Mouse (Mus musculus) heart, embryonic 14.5 days (tissue): Measurements from ENCODE around the gene Cacna1e. TPM values are rescaled to one million over a fixed set of nuclear protein-coding genes. Genes with fewer than 3 reads are reported as not detected.
A peak's percentile ranks its signal among the peaks of the same experiment; 100 is the strongest.

Experiments used
- ATAC-seq: fragments of 200-750 bp; cut with Nextera tagmentation; 2 replicates; pipeline ENCODE4 v1.8.0; 2017; ENCODE audit warnings: low read depth, moderate TSS enrichment; ENCODE audit not compliant: insufficient number of reproducible peaks, insufficient read depth, low FRiP score
- H3K27ac ChIP-seq, 2 experiments: fragments of 200-500 bp in 1 of 2; fragments of 300-500 bp in 1 of 2; sonication (generic) in 1 of 2; replicated peaks in 1 of 2; 2 replicates each; pipeline ENCODE4 v1.5.1; 2012 to 2014; ENCODE audit warnings: low read depth in 2 of 2, low read length in 2 of 2, control low read depth in 1 of 2, mild to moderate bottlenecking in 1 of 2, mixed read lengths in 1 of 2; ENCODE audit not compliant: control insufficient read depth in 1 of 2, insufficient read depth in 1 of 2
- H3K27me3 ChIP-seq: fragments of 300-500 bp; sonication (generic); 2 replicates; pipeline ENCODE4 v1.6.1; 2014; ENCODE audit warnings: mild to moderate bottlenecking, low read length, control low read depth; ENCODE audit not compliant: control insufficient read depth, insufficient read depth
- H3K36me3 ChIP-seq: fragments of 300-500 bp; sonication (generic); 2 replicates; pipeline ENCODE4 v1.6.1; 2014; ENCODE audit warnings: mild to moderate bottlenecking, control low read depth, low read length, mixed read lengths; ENCODE audit not compliant: control insufficient read depth, insufficient read depth
- H3K4me1 ChIP-seq, 2 experiments: fragments of 200-500 bp in 1 of 2; fragments of 300-500 bp in 1 of 2; sonication (generic) in 1 of 2; 2 replicates each; pipeline ENCODE4 v1.6.1; 2012 to 2014; ENCODE audit warnings: low read length in 2 of 2, control low read depth in 1 of 2, mixed read lengths in 1 of 2; ENCODE audit not compliant: control insufficient read depth in 2 of 2, insufficient read depth in 2 of 2
- H3K4me2 ChIP-seq: fragments of 300-500 bp; sonication (generic); 2 replicates; pipeline ENCODE4 v1.6.1; 2014; ENCODE audit warnings: mild to moderate bottlenecking, low read length
- H3K4me3 ChIP-seq, 2 experiments: fragments of 200-500 bp in 1 of 2; fragments of 300-500 bp in 1 of 2; sonication (generic) in 1 of 2; 2 replicates each; pipeline ENCODE4 v1.5.1; 2012 to 2014; ENCODE audit warnings: low read length in 2 of 2, mild to moderate bottlenecking in 2 of 2, control low read depth in 1 of 2, low read depth in 1 of 2, moderate library complexity in 1 of 2; ENCODE audit not compliant: control insufficient read depth in 1 of 2, insufficient read depth in 1 of 2
- H3K9ac ChIP-seq: fragments of 300-500 bp; sonication (generic); 2 replicates; pipeline ENCODE4 v1.6.1; 2014; ENCODE audit warnings: mild to moderate bottlenecking, low read length
- H3K9me3 ChIP-seq: fragments of 300-500 bp; sonication (generic); 2 replicates; pipeline ENCODE4 v1.6.1; 2016; ENCODE audit warnings: low read length, control low read depth; ENCODE audit not compliant: control insufficient read depth
- WGBS: fragments of 180-500 bp; shearing (Covaris S2); extraction: QIAGEN DNeasy Blood & Tissue Kit; methylation state at CpG from one replicate; pipeline ENCODE4 v1.1.7; 2014; 5-methylcytosine and 5-hydroxymethylcytosine counted together
- polyA plus RNA-seq: library from polyadenylated mRNA; unstranded; fragments of >200 nt; fragmentation: Nextera tagmentation; extraction: Ambion mirVana; gene quantifications from 2 replicates; pipeline ENCODE4 v1.2.1, GENCODE M21; 2014

The Cacna1e gene
- polyA plus RNA-seq, 1 experiment from 2014 or later = 0.22 TPM

- 67% methylated on average over 2 of the region's 2 CpGs for WGBS
- ATAC-seq = no peak
- H3K27me3 ChIP-seq = no peaks in the 10 kb centered on the region
These were observed 304.4 kb downstream of the Cacna1e start for GRCm38 (mm10) chr1:154579929-154580328.

GRCm38 (mm10) chr1:154578748-154579147 lies 305.6 kb downstream of the Cacna1e start:
- WGBS = 83% methylated on average over 4 of the region's 4 CpGs
- Histone ChIP-seq H3K4me3 (no peak overlapping the region), H3K36me3 (no peaks in the 10 kb centered on the region), H3K9me3 (no peaks in the 10 kb centered on the region), H3K4me1 (no peaks in the 10 kb centered on the region), H3K4me2 (no peak overlapping the region), H3K27ac (no peak overlapping the region), H3K9ac (no peak overlapping the region), H3K27me3 (no peaks in the 10 kb centered on the region)
- no peak for ATAC-seq

More at GRCm38 (mm10) chr1:154579929-154580328, 304.4 kb downstream of the Cacna1e start:
- Histone ChIP-seq H3K4me1 (no peaks in the 10 kb centered on the region), H3K36me3 (no peaks in the 10 kb centered on the region), H3K9ac (no peak overlapping the region), H3K27ac (no peak overlapping the region), H3K4me2 (no peak overlapping the region), H3K4me3 (no peak overlapping the region), H3K9me3 (no peaks in the 10 kb centered on the region)

- Histone ChIP-seq H3K4me2 (no peak overlapping the region), H3K27ac (no peak overlapping the region), H3K36me3 (no peaks in the 10 kb centered on the region), H3K4me1 (no peaks in the 10 kb centered on the region), H3K9me3 (no peaks in the 10 kb centered on the region), H3K9ac (no peak overlapping the region), H3K4me3 (no peak overlapping the region), H3K27me3 (no peaks in the 10 kb centered on the region)
- ATAC-seq = no peak
- WGBS = 59% methylated on average over 2 of the region's 2 CpGs
These were observed 307.9 kb downstream of the Cacna1e start for GRCm38 (mm10) chr1:154576418-154576817.

GRCm38 (mm10) chr1:154566026-154566425 lies 318.3 kb downstream of the Cacna1e start:
- H3K27me3 ChIP-seq = no peaks in the 10 kb centered on the region
- 65% methylated on average over 6 of the region's 6 CpGs for WGBS
- ATAC-seq = no peak
- H3K36me3 ChIP-seq = no peaks in the 10 kb centered on the region
- H3K9ac ChIP-seq = no peak overlapping the region
- no peak overlapping the region for H3K4me3 ChIP-seq
- H3K9me3 ChIP-seq = no peaks in the 10 kb centered on the region
- H3K4me2 ChIP-seq = no peak overlapping the region
- H3K4me1 ChIP-seq = no peaks in the 10 kb centered on the region
- no peak overlapping the region for H3K27ac ChIP-seq

GRCm38 (mm10) chr1:154555811-154556210 lies 328.5 kb downstream of the Cacna1e start:
- peak overlapping the region in 1 of 2 experiments; percentile 41; a peak in 2 of 4 replicates for H3K27ac ChIP-seq
- no peaks in the 10 kb centered on the region for H3K4me1 ChIP-seq
- H3K9ac ChIP-seq = no peak overlapping the region
- H3K27me3 ChIP-seq = no peaks in the 10 kb centered on the region
- no peak overlapping the region for H3K4me2 ChIP-seq
- no peak overlapping the region for H3K4me3 ChIP-seq
- no peaks in the 10 kb centered on the region for H3K9me3 ChIP-seq
- no peak for ATAC-seq
- no peaks in the 10 kb centered on the region for H3K36me3 ChIP-seq
- 33% methylated on average over 1 of the region's 1 CpGs for WGBS

GRCm38 (mm10) chr1:154553132-154553531 lies 331.2 kb downstream of the Cacna1e start:
- Histone ChIP-seq H3K9ac (no peak overlapping the region), H3K4me1 (no peaks in the 10 kb centered on the region), H3K27ac (no peak overlapping the region), H3K4me3 (no peak overlapping the region), H3K4me2 (no peak overlapping the region), H3K27me3 (no peaks in the 10 kb centered on the region), H3K36me3 (no peaks in the 10 kb centered on the region), H3K9me3 (no peaks in the 10 kb centered on the region)
- WGBS = 76% methylated on average over 1 of the region's 1 CpGs
- no peak for ATAC-seq

- H3K36me3 ChIP-seq = no peaks in the 10 kb centered on the region
- no peaks in the 10 kb centered on the region for H3K4me1 ChIP-seq
- no peak overlapping the region for H3K4me2 ChIP-seq
- ATAC-seq = no peak
- H3K4me3 ChIP-seq = no peak overlapping the region
- H3K27me3 ChIP-seq = no peaks in the 10 kb centered on the region
- H3K9me3 ChIP-seq = no peaks in the 10 kb centered on the region
- no peak overlapping the region for H3K9ac ChIP-seq
- no peak overlapping the region for H3K27ac ChIP-seq
These were observed 346.9 kb downstream of the Cacna1e start for GRCm38 (mm10) chr1:154537445-154537844.

- no peak overlapping the region for H3K4me3 ChIP-seq
- no peak overlapping the region for H3K27ac ChIP-seq
- no peaks in the 10 kb centered on the region for H3K9me3 ChIP-seq
- no peak for ATAC-seq
- H3K27me3 ChIP-seq = no peaks in the 10 kb centered on the region
- no peaks in the 10 kb centered on the region for H3K4me1 ChIP-seq
- no peak overlapping the region for H3K9ac ChIP-seq
- WGBS = 78% methylated on average over 2 of the region's 2 CpGs
- no peaks in the 10 kb centered on the region for H3K36me3 ChIP-seq
- H3K4me2 ChIP-seq = no peak overlapping the region
These were observed 347.5 kb downstream of the Cacna1e start for GRCm38 (mm10) chr1:154536763-154537162.
